Mouse (Mus musculus): ENCODE results near the gene Map4k2.

Gene Map4k2

GRCm38 (mm10) chr19:6335458-6335827, 5.5 kb upstream of the Map4k2 start:
- no peak for TF ChIP-seq GATA4 (IDR thresholded peaks at IDR 0.05; ENCODE audit: insufficient replicate concordance, low read length)

- TF ChIP-seq GATA4 (IDR thresholded peaks at IDR 0.05; ENCODE audit: insufficient replicate concordance, low read length) = no peak
These were observed 4.0 kb upstream of the Map4k2 start for GRCm38 (mm10) chr19:6336920-6337319.

DNA sequence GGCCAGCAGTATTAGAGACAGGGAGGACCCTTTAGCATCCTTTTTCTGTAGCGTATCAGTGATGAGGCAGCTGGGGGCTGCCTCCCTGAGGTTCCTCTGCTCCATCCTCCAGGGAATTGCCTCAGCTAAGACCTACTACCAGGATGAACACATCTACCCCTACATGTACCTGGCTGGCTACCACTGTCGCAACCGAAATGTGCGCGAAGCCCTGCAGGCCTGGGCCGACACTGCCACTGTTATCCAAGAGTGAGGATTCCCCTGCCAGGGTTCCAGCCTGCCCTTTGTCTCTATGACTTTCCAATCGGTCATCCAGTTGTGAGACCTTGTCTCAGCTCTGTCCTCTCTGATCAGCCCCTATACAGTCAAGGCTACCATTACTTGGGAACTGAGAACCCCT, 2.8 kb upstream of the Map4k2 start:
- no peak for TF ChIP-seq GATA4 (IDR thresholded peaks at IDR 0.05; ENCODE audit: insufficient replicate concordance, low read length)

DNA sequence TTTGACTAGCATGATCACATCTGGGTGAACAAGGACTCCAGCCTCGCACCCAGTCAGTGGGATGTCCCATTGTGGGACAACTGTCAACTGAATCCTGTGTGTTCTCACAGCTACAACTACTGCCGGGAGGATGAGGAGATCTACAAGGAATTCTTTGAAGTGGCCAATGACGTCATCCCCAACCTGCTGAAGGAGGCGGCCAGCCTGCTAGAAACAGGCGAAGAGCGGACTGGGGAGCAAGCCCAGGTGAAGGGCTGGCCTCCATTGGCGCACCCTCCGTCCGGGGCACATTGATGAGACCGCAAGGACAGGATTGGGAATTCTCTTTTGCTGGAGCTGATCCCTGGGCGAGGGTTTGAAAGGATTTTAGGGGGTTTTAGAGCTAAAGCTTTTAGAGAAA, 2.2 kb upstream of the Map4k2 start:
- TF ChIP-seq GATA4 (IDR thresholded peaks at IDR 0.05; ENCODE audit: insufficient replicate concordance, low read length) = no peak

- no peak for TF ChIP-seq GATA4 (IDR thresholded peaks at IDR 0.05; ENCODE audit: insufficient replicate concordance, low read length)
These were observed 1.7 kb upstream of the Map4k2 start for GRCm38 (mm10) chr19:6339191-6339590.

DNA sequence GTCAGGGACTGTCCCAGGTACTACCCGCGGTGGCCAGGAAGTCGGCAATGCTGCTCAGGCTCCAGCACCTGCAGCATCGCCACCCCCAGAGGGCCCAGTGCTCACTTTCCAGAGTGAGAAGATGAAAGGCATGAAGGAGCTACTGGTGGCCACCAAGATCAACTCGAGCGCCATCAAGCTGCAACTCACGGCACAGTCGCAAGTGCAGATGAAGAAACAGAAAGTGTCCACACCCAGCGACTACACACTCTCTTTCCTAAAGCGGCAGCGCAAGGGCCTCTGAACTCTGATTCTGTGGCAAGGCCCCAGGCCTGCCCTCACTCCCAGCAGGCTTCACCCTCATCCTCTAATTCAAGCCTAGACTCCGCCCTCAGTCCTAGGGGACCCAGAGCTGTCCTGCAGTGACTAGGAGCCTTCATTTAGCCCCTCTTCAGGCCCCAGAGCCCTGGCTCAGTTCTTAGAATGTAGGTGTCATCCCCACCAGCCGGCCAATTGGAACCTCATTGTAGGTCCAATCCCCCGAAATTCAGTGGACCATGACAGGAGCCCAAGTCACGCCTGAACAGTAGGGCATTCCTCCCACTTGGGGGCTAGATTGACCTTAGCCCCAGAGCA, 938 bp upstream of the Map4k2 start:
- TF ChIP-seq GATA4 (IDR thresholded peaks at IDR 0.05; ENCODE audit: insufficient replicate concordance, low read length) = no peak

GRCm38 (mm10) chr19:6341453-6342077, 630 bp downstream of the Map4k2 start:
- TF ChIP-seq GATA4 (IDR thresholded peaks at IDR 0.05; ENCODE audit: insufficient replicate concordance, low read length) = no peak

DNA sequence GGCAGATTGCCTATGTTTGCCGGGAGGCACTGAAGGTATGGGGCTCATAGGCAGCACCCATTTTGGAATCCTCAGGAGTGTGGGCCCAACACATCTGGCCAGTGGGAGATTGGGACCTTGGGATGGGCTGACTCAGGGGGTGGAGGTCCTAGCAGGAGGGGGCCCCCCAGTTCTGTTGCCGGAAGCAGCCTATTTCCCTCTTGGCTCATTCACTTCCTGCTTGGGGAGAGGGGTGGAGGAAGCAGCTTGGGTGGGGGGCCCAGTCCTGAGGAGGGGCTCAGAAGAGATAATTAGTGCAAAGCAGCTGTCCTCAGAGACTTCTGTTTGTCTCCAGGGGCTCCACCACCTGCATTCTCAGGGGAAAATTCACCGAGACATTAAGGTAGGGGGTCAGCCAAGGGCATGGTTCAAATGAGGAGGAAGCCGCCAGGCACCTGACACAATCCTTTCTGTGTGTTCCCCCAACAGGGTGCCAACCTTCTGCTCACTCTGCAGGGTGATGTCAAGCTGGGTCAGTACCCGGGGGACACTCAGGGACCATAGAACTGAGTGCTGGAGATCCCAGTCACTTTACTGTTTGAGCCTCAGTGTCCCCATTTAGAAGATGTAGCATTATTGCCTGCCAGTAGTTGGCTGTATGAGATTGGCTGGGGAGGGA, 1.5 kb downstream of the Map4k2 start:
- no peak for TF ChIP-seq GATA4 (IDR thresholded peaks at IDR 0.05; ENCODE audit: insufficient replicate concordance, low read length)

DNA sequence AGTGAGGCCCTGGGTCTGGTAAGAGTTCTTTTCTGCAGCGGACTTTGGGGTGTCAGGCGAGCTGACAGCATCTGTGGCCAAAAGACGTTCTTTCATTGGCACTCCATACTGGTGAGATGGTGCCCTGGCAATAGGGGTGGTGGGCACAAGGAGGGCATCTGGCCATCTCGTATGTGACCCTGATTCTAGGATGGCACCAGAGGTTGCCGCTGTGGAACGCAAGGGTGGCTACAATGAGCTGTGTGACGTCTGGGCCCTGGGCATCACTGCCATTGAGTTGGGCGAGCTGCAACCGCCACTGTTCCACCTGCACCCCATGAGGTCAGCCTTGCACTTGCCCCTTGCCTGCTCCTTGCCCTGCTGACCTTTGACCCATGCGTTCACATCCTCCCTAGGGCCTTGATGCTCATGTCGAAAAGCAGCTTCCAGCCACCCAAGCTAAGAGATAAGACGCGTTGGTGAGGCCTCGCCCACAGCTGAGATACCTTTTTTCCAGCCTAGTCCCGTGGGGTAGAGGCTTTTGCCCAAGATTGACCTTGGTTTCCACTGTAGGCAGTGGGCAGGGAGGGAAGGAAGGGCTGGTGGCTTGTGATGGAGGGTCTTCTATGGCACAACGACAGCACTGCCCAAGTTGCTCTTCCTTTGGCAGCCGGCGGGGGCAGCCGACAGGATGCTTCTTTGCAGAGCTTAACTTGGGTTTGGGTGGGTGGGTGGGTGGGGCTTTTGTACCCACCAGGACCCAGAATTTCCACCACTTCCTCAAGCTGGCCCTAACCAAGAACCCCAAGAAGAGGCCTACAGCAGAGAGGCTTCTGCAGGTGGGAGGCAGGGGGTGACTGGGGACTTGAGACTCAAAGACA, 2.4 kb downstream of the Map4k2 start:
- TF ChIP-seq GATA4 (IDR thresholded peaks at IDR 0.05; ENCODE audit: insufficient replicate concordance, low read length) = no peak

- TF ChIP-seq GATA4 (IDR thresholded peaks at IDR 0.05; ENCODE audit: insufficient replicate concordance, low read length) = no peak
These were observed 3.1 kb downstream of the Map4k2 start for GRCm38 (mm10) chr19:6343996-6344395.

GRCm38 (mm10) chr19:6346023-6346422, 5.1 kb downstream of the Map4k2 start:
- TF ChIP-seq GATA4 (IDR thresholded peaks at IDR 0.05; ENCODE audit: insufficient replicate concordance, low read length) = no peak

- TF ChIP-seq GATA4 (IDR thresholded peaks at IDR 0.05; ENCODE audit: insufficient replicate concordance, low read length) = no peak
These were observed 5.7 kb downstream of the Map4k2 start for GRCm38 (mm10) chr19:6346661-6347060.

DNA sequence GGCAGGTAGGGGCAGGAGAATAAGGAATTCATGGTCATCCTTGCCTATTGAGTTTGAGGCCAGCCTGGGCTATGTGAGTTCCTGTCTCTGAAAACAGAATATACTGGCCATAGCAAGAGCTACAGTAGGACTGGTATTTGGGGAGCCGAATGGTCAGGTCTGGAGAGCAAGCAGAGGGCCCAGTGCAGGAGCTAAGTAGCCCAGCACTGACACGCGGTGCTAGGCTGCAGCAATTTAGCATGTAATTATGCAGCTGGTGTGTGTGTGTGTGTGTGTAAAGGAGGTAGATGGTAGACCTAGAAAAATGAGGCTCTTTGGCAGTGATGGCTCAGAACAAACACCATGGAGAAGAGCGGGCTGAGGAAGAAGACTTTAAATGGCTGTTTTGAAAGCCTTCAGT, 6.7 kb downstream of the Map4k2 start:
- no peak for TF ChIP-seq GATA4 (IDR thresholded peaks at IDR 0.05; ENCODE audit: insufficient replicate concordance, low read length)

- TF ChIP-seq GATA4 (IDR thresholded peaks at IDR 0.05; ENCODE audit: insufficient replicate concordance, low read length) = no peak
These were observed 7.8 kb downstream of the Map4k2 start for GRCm38 (mm10) chr19:6348717-6349116.

GRCm38 (mm10) chr19:6349215-6349983, 8.5 kb downstream of the Map4k2 start:
- TF ChIP-seq GATA4 (IDR thresholded peaks at IDR 0.05; ENCODE audit: insufficient replicate concordance, low read length) = peak; percentile 93; the same call in 1 of the 2 replicates

Data from liver, adult (tissue).